Mouse (Mus musculus) forebrain, embryonic 16.5 days (tissue): ENCODE measurements at regions not wholly inside any gene's neighbourhood (a gene's known extent, or its start where the extent isn't known, plus 50 kb on each side); places are given as distances from the start of the nearest gene placed in this dataset.
A peak's percentile ranks its signal among the peaks of the same experiment; 100 is the strongest.
"Not testable (repeated sequence)": the region's sequence is repeated elsewhere in the genome, so short reads cannot be mapped to it uniquely, and the experiment has no call there.

ENCODE experiments used
- ATAC-seq: fragments of 200-750 bp; cut with Nextera tagmentation; 2 replicates; pipeline ENCODE4 v1.8.0; 2017; ENCODE audit warnings: mild to moderate bottlenecking, moderate library complexity
- H3K27ac ChIP-seq: fragments of 300-500 bp; sonication (generic); 2 replicates; pipeline ENCODE4 v1.5.1; 2014; ENCODE audit warnings: low read length, control low read depth
- H3K27me3 ChIP-seq: fragments of 300-500 bp; sonication (generic); replicated peaks from 2 replicates; pipeline ENCODE4 v1.6.1; 2014; ENCODE audit warnings: low read length; ENCODE audit not compliant: control insufficient read depth, insufficient read depth
- H3K36me3 ChIP-seq: fragments of 300-500 bp; sonication (generic); 2 replicates; pipeline ENCODE4 v1.6.1; 2014; ENCODE audit not compliant: control insufficient read depth, insufficient read depth
- H3K4me1 ChIP-seq: fragments of 300-500 bp; sonication (generic); replicated peaks from 2 replicates; pipeline ENCODE4 v1.6.1; 2014; ENCODE audit warnings: low read length; ENCODE audit not compliant: control insufficient read depth, insufficient read depth
- H3K4me2 ChIP-seq: fragments of 300-500 bp; sonication (generic); 2 replicates; pipeline ENCODE4 v1.6.1; 2014; ENCODE audit warnings: mild to moderate bottlenecking, low read length, control low read depth
- H3K4me3 ChIP-seq: fragments of 300-500 bp; sonication (generic); replicated peaks from 2 replicates; pipeline ENCODE4 v1.5.1; 2014; ENCODE audit warnings: mild to moderate bottlenecking, low read length, control low read depth
- H3K9ac ChIP-seq: fragments of 300-500 bp; sonication (generic); replicated peaks from 2 replicates; pipeline ENCODE4 v1.6.1; 2014; ENCODE audit warnings: low read depth, low read length, control low read depth
- H3K9me3 ChIP-seq: fragments of 300-500 bp; sonication (generic); 2 replicates; pipeline ENCODE4 v1.6.1; 2016; ENCODE audit warnings: low read length; ENCODE audit not compliant: control insufficient read depth
- WGBS: fragments of 180-500 bp; shearing (Covaris S2); extraction: QIAGEN DNeasy Blood & Tissue Kit; methylation state at CpG from one replicate; pipeline ENCODE4 v1.1.7; 2014; 5-methylcytosine and 5-hydroxymethylcytosine counted together

GRCm38 (mm10) chr8:103751161-103751560 is 350.3 kb upstream of the Cdh5 start:
- ATAC-seq: no peak
- Histone ChIP-seq H3K4me3 (no peak overlapping the region), H3K36me3 (no peaks in the 10 kb centered on the region), H3K9ac (no peak overlapping the region), H3K4me1 (no peaks in the 10 kb centered on the region), H3K27ac (no peak overlapping the region), H3K27me3 (no peaks in the 10 kb centered on the region), H3K4me2 (no peak overlapping the region), H3K9me3 (no peaks in the 10 kb centered on the region)
- 73% methylated on average over 2 of the region's 2 CpGs for WGBS

GRCm38 (mm10) chr8:103763821-103764220 is 337.6 kb upstream of the Cdh5 start:
- Histone ChIP-seq H3K4me1 (no peaks in the 10 kb centered on the region), H3K9me3 (no peaks in the 10 kb centered on the region), H3K4me2 (no peak overlapping the region), H3K4me3 (no peak overlapping the region), H3K36me3 (no peaks in the 10 kb centered on the region), H3K27me3 (no peaks in the 10 kb centered on the region), H3K9ac (no peak overlapping the region), H3K27ac (no peak overlapping the region)
- WGBS: 78% methylated on average over 1 of the region's 1 CpGs
- no peak for ATAC-seq

GRCm38 (mm10) chr8:103779658-103780057 is 321.8 kb upstream of the Cdh5 start:
- 93% methylated on average over 6 of the region's 6 CpGs for WGBS
- no peak for ATAC-seq
- H3K4me3 ChIP-seq: no peak overlapping the region

GRCm38 (mm10) chr8:103788308-103788707 is 313.1 kb upstream of the Cdh5 start:
- no peak overlapping the region for H3K27ac ChIP-seq
- no peak for ATAC-seq
- H3K4me2 ChIP-seq: no peak overlapping the region
- WGBS: 76% methylated on average over 3 of the region's 3 CpGs
- H3K27me3 ChIP-seq: no peaks in the 10 kb centered on the region
- no peaks in the 10 kb centered on the region for H3K9me3 ChIP-seq
- H3K4me1 ChIP-seq: no peaks in the 10 kb centered on the region
- no peaks in the 10 kb centered on the region for H3K36me3 ChIP-seq
- no peak overlapping the region for H3K4me3 ChIP-seq
- no peak overlapping the region for H3K9ac ChIP-seq

More at GRCm38 (mm10) chr8:103779658-103780057, 321.8 kb upstream of the Cdh5 start:
- no peaks in the 10 kb centered on the region for H3K4me1 ChIP-seq
- H3K27me3 ChIP-seq: no peaks in the 10 kb centered on the region
- no peaks in the 10 kb centered on the region for H3K36me3 ChIP-seq
- no peak overlapping the region for H3K4me2 ChIP-seq
- H3K9ac ChIP-seq: no peak overlapping the region
- no peaks in the 10 kb centered on the region for H3K9me3 ChIP-seq
- H3K27ac ChIP-seq: no peak overlapping the region

GRCm38 (mm10) chr8:103793331-103793730 is 308.1 kb upstream of the Cdh5 start:
- Histone ChIP-seq H3K36me3 (no peaks in the 10 kb centered on the region), H3K27ac (no peak overlapping the region), H3K4me2 (no peak overlapping the region), H3K9ac (no peak overlapping the region), H3K27me3 (no peaks in the 10 kb centered on the region), H3K9me3 (no peaks in the 10 kb centered on the region), H3K4me3 (no peak overlapping the region), H3K4me1 (no peaks in the 10 kb centered on the region)
- 84% methylated on average over 1 of the region's 1 CpGs for WGBS
- ATAC-seq: no peak

- not testable (repeated sequence) for H3K27ac ChIP-seq, H3K27me3 ChIP-seq, H3K4me3 ChIP-seq, ATAC-seq, H3K9ac ChIP-seq, H3K4me2 ChIP-seq, H3K4me1 ChIP-seq, H3K9me3 ChIP-seq, H3K36me3 ChIP-seq
- 96% methylated on average over 2 of the region's 2 CpGs for WGBS
Measured at GRCm38 (mm10) chr8:103798630-103799029, 302.8 kb upstream of the Cdh5 start.

GRCm38 (mm10) chr8:103808171-103808570 is 293.3 kb upstream of the Cdh5 start:
- Histone ChIP-seq H3K4me3 (no peak overlapping the region), H3K9me3 (no peaks in the 10 kb centered on the region), H3K27ac (no peak overlapping the region), H3K4me2 (no peak overlapping the region), H3K4me1 (no peaks in the 10 kb centered on the region), H3K36me3 (no peaks in the 10 kb centered on the region), H3K9ac (no peak overlapping the region), H3K27me3 (peaks cover 9% of the 10 kb centered on the region)
- 87% methylated on average over 5 of the region's 5 CpGs for WGBS
- no peak for ATAC-seq

GRCm38 (mm10) chr8:103808580-103808979 is 292.8 kb upstream of the Cdh5 start:
- H3K9ac ChIP-seq: no peak overlapping the region
- H3K27me3 ChIP-seq: peaks cover 9% of the 10 kb centered on the region
- H3K9me3 ChIP-seq: no peaks in the 10 kb centered on the region
- H3K27ac ChIP-seq: no peak overlapping the region
- peaks cover 2% of the 10 kb centered on the region; the same call in 1 of the 2 replicates for H3K4me1 ChIP-seq
- H3K4me2 ChIP-seq: no peak overlapping the region
- H3K4me3 ChIP-seq: no peak overlapping the region
- H3K36me3 ChIP-seq: no peaks in the 10 kb centered on the region
- ATAC-seq: no peak; the same call in 1 of the 2 replicates
- WGBS: 72% methylated on average over 8 of the region's 8 CpGs

- ATAC-seq: no peak
- Histone ChIP-seq H3K9ac (no peak overlapping the region), H3K27me3 (peaks cover 9% of the 10 kb centered on the region), H3K27ac (no peak overlapping the region), H3K4me3 (no peak overlapping the region), H3K9me3 (no peaks in the 10 kb centered on the region), H3K4me1 (peaks cover 8% of the 10 kb centered on the region), H3K36me3 (no peaks in the 10 kb centered on the region), H3K4me2 (no peak overlapping the region)
- WGBS: 79% methylated on average over 7 of the region's 7 CpGs
Measured at GRCm38 (mm10) chr8:103809140-103809539, 292.3 kb upstream of the Cdh5 start.

- H3K27ac ChIP-seq: no peak overlapping the region
- no peaks in the 10 kb centered on the region for H3K36me3 ChIP-seq
- peak; percentile 82 for ATAC-seq
- H3K4me3 ChIP-seq: no peak overlapping the region
- peaks cover 10% of the 10 kb centered on the region for H3K4me1 ChIP-seq
- peaks cover 12% of the 10 kb centered on the region for H3K27me3 ChIP-seq
- peak overlapping the region; percentile 29 for H3K4me2 ChIP-seq
- WGBS: 16% methylated on average over 10 of the region's 10 CpGs
- H3K9ac ChIP-seq: no peak overlapping the region
- H3K9me3 ChIP-seq: no peaks in the 10 kb centered on the region
Measured at GRCm38 (mm10) chr8:103813954-103814591, 287.4 kb upstream of the Cdh5 start.
